Mouse (Mus musculus) cerebral cortex, adult 2 months (tissue): ENCODE data around the gene Ptgir.

Experiments used
- WGBS: fragments of 180-500 bp; shearing (Covaris S2); methylation state at CpG from one replicate; pipeline ENCODE4 v1.1.7; 2018; 5-methylcytosine and 5-hydroxymethylcytosine counted together

Ptgir gene

GRCm38 (mm10) chr7:16906281-16906680 is at the start of gene Ptgir:
Gene Ptgir, plus strand, starts transcription at chr7:16906490.
- WGBS, result 55% methylated on average over 6 of the region's 6 CpGs

GRCm38 (mm10) chr7:16858336-16858735 is 48.0 kb upstream of the Ptgir start:
- 42% methylated on average over 17 of the region's 17 CpGs for WGBS

- WGBS, result 33% methylated on average over 5 of the region's 5 CpGs
Observed at GRCm38 (mm10) chr7:16859902-16860651, 46.2 kb upstream of the Ptgir start.

- WGBS, result 82% methylated on average over 3 of the region's 3 CpGs
Observed at GRCm38 (mm10) chr7:16867488-16867887, 38.8 kb upstream of the Ptgir start.

- WGBS, result 25% methylated on average over 16 of the region's 16 CpGs
Observed at GRCm38 (mm10) chr7:16869497-16869896, 36.8 kb upstream of the Ptgir start.

GRCm38 (mm10) chr7:16871600-16871999 is 34.7 kb upstream of the Ptgir start:
- WGBS, result 90% methylated on average over 10 of the region's 10 CpGs

- WGBS, result 96% methylated on average over 9 of the region's 9 CpGs
Observed at GRCm38 (mm10) chr7:16872478-16872877, 33.8 kb upstream of the Ptgir start.

- WGBS, result 86% methylated on average over 4 of the region's 4 CpGs
Observed at GRCm38 (mm10) chr7:16873392-16873791, 32.9 kb upstream of the Ptgir start.

GRCm38 (mm10) chr7:16874190-16874589 is 32.1 kb upstream of the Ptgir start:
- WGBS, result 3% methylated on average over 17 of the region's 17 CpGs

GRCm38 (mm10) chr7:16874756-16875309 is 31.5 kb upstream of the Ptgir start:
- WGBS, result under 1% methylated on average over 33 of the region's 33 CpGs

- 0% methylated on average over 1 of the region's 1 CpGs for WGBS
Observed at GRCm38 (mm10) chr7:16875310-16875325, 31.2 kb upstream of the Ptgir start, which contains the start of gene Dact3. Gene Dact3, plus strand, starts transcription at chr7:16875317.

- whole genome bisulfite sequencing, result under 1% methylated on average over 40 of the region's 42 CpGs
Observed at GRCm38 (mm10) chr7:16875326-16875725, 31.0 kb upstream of the Ptgir start.

- WGBS, result 8% methylated on average over 11 of the region's 11 CpGs
Observed at GRCm38 (mm10) chr7:16876006-16876405, 30.3 kb upstream of the Ptgir start.

GRCm38 (mm10) chr7:16876608-16877007 is 29.7 kb upstream of the Ptgir start:
- WGBS, result 11% methylated on average over 13 of the region's 13 CpGs

GRCm38 (mm10) chr7:16877717-16878116 is 28.6 kb upstream of the Ptgir start:
- 83% methylated on average over 3 of the region's 3 CpGs for WGBS

- WGBS, result 48% methylated on average over 9 of the region's 9 CpGs
Observed at GRCm38 (mm10) chr7:16879796-16880547, 26.3 kb upstream of the Ptgir start.

- 37% methylated on average over 5 of the region's 5 CpGs for WGBS
Observed at GRCm38 (mm10) chr7:16880615-16881014, 25.7 kb upstream of the Ptgir start.

GRCm38 (mm10) chr7:16883162-16883561 is 23.1 kb upstream of the Ptgir start:
- WGBS, result 95% methylated on average over 6 of the region's 6 CpGs

- WGBS, result 88% methylated on average over 4 of the region's 4 CpGs
Observed at GRCm38 (mm10) chr7:16884334-16884733, 22.0 kb upstream of the Ptgir start.

- WGBS, result 39% methylated on average over 94 of the region's 95 CpGs
Observed at GRCm38 (mm10) chr7:16885271-16885776, 21.0 kb upstream of the Ptgir start.

GRCm38 (mm10) chr7:16885905-16886304 is 20.4 kb upstream of the Ptgir start:
- WGBS, result 59% methylated on average over 59 of the region's 59 CpGs

GRCm38 (mm10) chr7:16890536-16890935 is 15.8 kb upstream of the Ptgir start:
- WGBS, result 47% methylated on average over 6 of the region's 6 CpGs

- WGBS, result 8% methylated on average over 23 of the region's 23 CpGs
Observed at GRCm38 (mm10) chr7:16890944-16891343, 15.3 kb upstream of the Ptgir start.
